Mouse (Mus musculus) heart, embryonic 16.5 days (tissue): ENCODE measurements around the gene Ppp2r5b. TPM values are rescaled to one million over a fixed set of nuclear protein-coding genes. Genes with fewer than 3 reads are reported as not detected.
A peak's percentile ranks its signal among the peaks of the same experiment; 100 is the strongest.

Experiments
- ATAC-seq: fragments of 200-750 bp; cut with Nextera tagmentation; replicated peaks from 2 replicates; pipeline ENCODE4 v1.8.0; 2017; ENCODE audit warnings: moderate number of reproducible peaks; ENCODE audit not compliant: insufficient read depth, low FRiP score; ENCODE audit errors: extremely low read depth
- H3K27ac ChIP-seq: fragments of 300-500 bp; sonication (generic); 2 replicates; pipeline ENCODE4 v1.5.1; 2014; ENCODE audit warnings: mild to moderate bottlenecking, low read length, control low read depth, moderate library complexity
- H3K27me3 ChIP-seq: fragments of 300-500 bp; sonication (generic); 2 replicates; pipeline ENCODE4 v1.6.1; 2014; ENCODE audit warnings: low read length, mixed read lengths; ENCODE audit not compliant: control insufficient read depth, insufficient read depth
- H3K36me3 ChIP-seq: fragments of 300-500 bp; sonication (generic); 2 replicates; pipeline ENCODE4 v1.6.1; 2014; ENCODE audit not compliant: control insufficient read depth, insufficient read depth
- H3K4me1 ChIP-seq: fragments of 300-500 bp; sonication (generic); 2 replicates; pipeline ENCODE4 v1.6.1; 2014; ENCODE audit warnings: low read length, mixed read lengths; ENCODE audit not compliant: control insufficient read depth, insufficient read depth
- H3K4me2 ChIP-seq: fragments of 300-500 bp; sonication (generic); 2 replicates; pipeline ENCODE4 v1.6.1; 2014; ENCODE audit warnings: low read depth, mild to moderate bottlenecking, control low read depth, low read length
- H3K4me3 ChIP-seq: fragments of 300-500 bp; sonication (generic); 2 replicates; pipeline ENCODE4 v1.5.1; 2014; ENCODE audit warnings: mild to moderate bottlenecking, control low read depth, low read length
- H3K9ac ChIP-seq: fragments of 300-500 bp; sonication (generic); 2 replicates; pipeline ENCODE4 v1.6.1; 2014; ENCODE audit warnings: low read length, control low read depth
- H3K9me3 ChIP-seq: fragments of 300-500 bp; sonication (generic); replicated peaks from 2 replicates; pipeline ENCODE4 v1.6.1; 2016; ENCODE audit warnings: low read length; ENCODE audit not compliant: control insufficient read depth
- WGBS: fragments of 180-500 bp; shearing (Covaris S2); extraction: QIAGEN DNeasy Blood & Tissue Kit; methylation state at CpG from one replicate; pipeline ENCODE4 v1.1.7; 2014; 5-methylcytosine and 5-hydroxymethylcytosine counted together
- polyA plus RNA-seq: library from polyadenylated mRNA; unstranded; fragments of >200 nt; fragmentation: Nextera tagmentation; extraction: Ambion mirVana; gene quantifications from 2 replicates; pipeline ENCODE4 v1.2.1, GENCODE M21; 2015

Gene Ppp2r5b
- polyA plus RNA-seq, 1 experiment from 2014 or later = 22.6 TPM

DNA sequence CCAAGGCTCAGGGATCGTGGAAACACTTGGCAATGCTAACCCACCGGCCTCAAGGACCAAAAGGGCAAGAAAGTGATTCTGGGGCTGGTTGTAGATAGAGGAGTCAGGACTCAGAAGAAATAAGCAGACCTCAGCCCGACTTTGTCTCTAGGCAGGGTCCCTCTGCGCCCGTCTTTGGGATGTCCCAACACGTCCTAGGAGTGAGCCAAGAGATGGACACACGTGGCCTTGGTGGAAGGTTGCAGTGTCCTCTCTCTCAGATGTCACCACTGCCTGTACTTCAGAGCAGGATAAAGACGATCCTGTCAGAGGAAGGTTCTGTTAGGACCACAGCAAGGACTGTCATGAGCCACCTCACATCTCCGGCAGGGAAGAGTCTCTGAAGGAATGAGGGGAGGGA is 35.0 kb upstream of the Ppp2r5b start:
- no peak for ATAC-seq
- no peak overlapping the region for H3K4me3 ChIP-seq
- H3K9ac ChIP-seq = no peak overlapping the region
- no peaks in the 10 kb centered on the region for H3K27me3 ChIP-seq
- H3K27ac ChIP-seq = no peak overlapping the region
- H3K4me1 ChIP-seq = peaks cover 5% of the 10 kb centered on the region
- no peaks in the 10 kb centered on the region for H3K36me3 ChIP-seq
- WGBS = 59% methylated on average over 9 of the region's 9 CpGs
- no peaks in the 10 kb centered on the region for H3K9me3 ChIP-seq
- no peak overlapping the region for H3K4me2 ChIP-seq

GRCm38 (mm10) chr19:6269798-6270475 is 34.3 kb upstream of the Ppp2r5b start:
- Histone ChIP-seq H3K9me3 (no peaks in the 10 kb centered on the region), H3K4me1 (no peaks in the 10 kb centered on the region; the same call in none of the 2 replicates), H3K27me3 (no peaks in the 10 kb centered on the region), H3K4me3 (no peak overlapping the region), H3K36me3 (no peaks in the 10 kb centered on the region), H3K27ac (no peak overlapping the region), H3K4me2 (no peak overlapping the region), H3K9ac (no peak overlapping the region)
- WGBS = 85% methylated on average over 8 of the region's 8 CpGs
- no peak for ATAC-seq

DNA sequence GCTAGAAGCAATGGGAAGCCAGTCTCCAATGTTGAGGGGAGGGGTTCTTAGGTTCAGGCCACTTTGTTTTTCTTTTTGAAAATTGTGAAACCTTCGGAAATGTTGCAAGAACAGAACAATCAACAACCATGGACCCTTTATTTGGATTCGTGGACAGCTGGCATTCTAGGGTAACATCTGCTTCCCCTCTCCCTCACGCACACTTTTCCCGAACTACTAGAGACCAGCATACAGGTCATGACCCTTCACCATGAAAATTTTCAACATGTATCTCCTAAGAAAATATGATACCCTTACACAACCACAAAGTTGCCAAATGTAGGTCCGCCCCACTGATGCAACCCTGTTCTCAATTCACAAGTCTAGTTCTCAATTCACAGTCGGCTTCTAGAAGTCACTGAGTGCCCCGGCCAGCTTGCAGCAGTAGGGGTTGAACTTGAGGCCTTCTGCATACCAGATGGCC is 33.0 kb upstream of the Ppp2r5b start:
- Histone ChIP-seq H3K4me1 (no peaks in the 10 kb centered on the region; the same call in none of the 2 replicates), H3K4me3 (no peak overlapping the region), H3K36me3 (no peaks in the 10 kb centered on the region), H3K9ac (no peak overlapping the region), H3K9me3 (no peaks in the 10 kb centered on the region), H3K27ac (no peak overlapping the region), H3K4me2 (no peak overlapping the region), H3K27me3 (no peaks in the 10 kb centered on the region)
- WGBS = 83% methylated on average over 7 of the region's 7 CpGs
- no peak for ATAC-seq

- 12% methylated on average over 8 of the region's 8 CpGs for WGBS
- no peaks in the 10 kb centered on the region for H3K27me3 ChIP-seq
- ATAC-seq = peak; percentile 46; the same call in 1 of the 2 replicates
Observed at GRCm38 (mm10) chr19:6268170-6268528, 32.5 kb upstream of the Ppp2r5b start.

DNA sequence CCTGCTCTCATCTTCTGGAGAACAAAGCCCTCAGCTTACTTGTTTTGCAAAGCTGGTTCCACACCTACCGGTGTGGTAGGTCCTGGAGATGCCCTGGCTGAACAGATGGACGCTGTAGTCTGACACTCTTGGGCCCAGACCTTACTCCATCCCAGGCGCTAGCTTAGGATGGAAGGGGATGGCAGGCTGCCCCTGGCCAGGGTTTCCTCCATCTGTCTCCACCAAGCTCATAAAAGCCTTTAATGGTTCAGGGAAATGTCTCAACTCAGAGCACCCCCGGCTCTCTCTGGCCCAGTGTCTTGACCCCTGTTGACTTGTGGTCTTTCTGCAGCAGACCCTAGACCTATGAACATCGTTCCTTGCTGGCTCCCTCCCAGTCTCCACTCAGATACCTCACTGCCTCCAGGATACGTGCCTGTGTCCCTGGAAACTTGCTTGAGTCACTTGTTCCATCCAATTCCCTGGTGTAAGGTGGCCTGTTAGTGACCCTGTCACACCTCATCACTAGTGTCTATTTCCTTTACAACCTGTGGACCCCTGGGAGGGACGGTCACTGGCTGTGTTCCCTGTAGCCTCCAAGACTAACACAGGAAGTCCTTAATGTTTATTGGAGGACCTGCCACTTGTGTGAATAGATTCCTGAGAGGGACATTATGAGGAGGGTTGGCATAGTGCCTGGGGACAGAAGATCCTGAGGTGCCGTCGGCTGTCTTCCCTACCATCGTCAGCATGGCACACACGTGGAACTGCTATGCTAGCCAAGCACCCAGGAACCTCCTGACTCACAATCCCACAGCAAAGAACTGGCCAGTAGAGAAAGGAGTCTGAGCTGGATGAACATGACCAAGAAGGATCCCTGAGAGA is 31.9 kb upstream of the Ppp2r5b start:
- no peak overlapping the region for H3K9ac ChIP-seq
- H3K4me3 ChIP-seq = no peak overlapping the region
- no peaks in the 10 kb centered on the region; the same call in 1 of the 2 replicates for H3K4me1 ChIP-seq
- no peaks in the 10 kb centered on the region for H3K27me3 ChIP-seq
- 53% methylated on average over 11 of the region's 11 CpGs for WGBS
- no peak overlapping the region for H3K27ac ChIP-seq
- no peak for ATAC-seq
- H3K9me3 ChIP-seq = no peaks in the 10 kb centered on the region
- no peaks in the 10 kb centered on the region for H3K36me3 ChIP-seq
- H3K4me2 ChIP-seq = no peak overlapping the region

More at GRCm38 (mm10) chr19:6268170-6268528, 32.5 kb upstream of the Ppp2r5b start:
- H3K4me3 ChIP-seq = no peak overlapping the region
- H3K27ac ChIP-seq = no peak overlapping the region
- no peaks in the 10 kb centered on the region for H3K9me3 ChIP-seq
- H3K9ac ChIP-seq = no peak overlapping the region
- H3K4me1 ChIP-seq = no peaks in the 10 kb centered on the region; the same call in none of the 2 replicates
- H3K36me3 ChIP-seq = no peaks in the 10 kb centered on the region
- H3K4me2 ChIP-seq = no peak overlapping the region

GRCm38 (mm10) chr19:6265727-6266182 is 30.1 kb upstream of the Ppp2r5b start:
- Histone ChIP-seq H3K9ac (no peak overlapping the region), H3K27me3 (no peaks in the 10 kb centered on the region), H3K27ac (no peak overlapping the region), H3K4me3 (no peak overlapping the region), H3K9me3 (0 out of 2 replicates have a peak, but pooled peaks cover 1% of the 10 kb centered on the region), H3K36me3 (peaks cover 13% of the 10 kb centered on the region), H3K4me2 (no peak overlapping the region), H3K4me1 (no peaks in the 10 kb centered on the region; the same call in 1 of the 2 replicates)
- WGBS = 68% methylated on average over 6 of the region's 6 CpGs
- ATAC-seq = no peak

GRCm38 (mm10) chr19:6264945-6265344 is 29.3 kb upstream of the Ppp2r5b start:
- peaks cover 19% of the 10 kb centered on the region for H3K36me3 ChIP-seq
- H3K4me2 ChIP-seq = no peak overlapping the region
- no peak overlapping the region for H3K9ac ChIP-seq
- WGBS = 79% methylated on average over 8 of the region's 8 CpGs
- 0 out of 2 replicates have a peak, but pooled peaks cover 2% of the 10 kb centered on the region for H3K9me3 ChIP-seq
- ATAC-seq = no peak
- H3K4me3 ChIP-seq = no peak overlapping the region
- no peaks in the 10 kb centered on the region for H3K27me3 ChIP-seq
- H3K27ac ChIP-seq = no peak overlapping the region
- no peaks in the 10 kb centered on the region; the same call in 1 of the 2 replicates for H3K4me1 ChIP-seq

GRCm38 (mm10) chr19:6264200-6264599 is 28.5 kb upstream of the Ppp2r5b start:
- Histone ChIP-seq H3K27ac (no peak overlapping the region), H3K27me3 (no peaks in the 10 kb centered on the region), H3K4me2 (no peak overlapping the region), H3K9me3 (0 out of 2 replicates have a peak, but pooled peaks cover 2% of the 10 kb centered on the region), H3K9ac (no peak overlapping the region), H3K4me1 (no peaks in the 10 kb centered on the region; the same call in 1 of the 2 replicates), H3K36me3 (peaks cover 19% of the 10 kb centered on the region), H3K4me3 (no peak overlapping the region)
- no peak for ATAC-seq
- WGBS = 67% methylated on average over 9 of the region's 9 CpGs
